Comparison of ENCODE assay signal across 11 mouse cellular contexts in genomic region chr11:88297526-88297925, GRCm38 (mm10). TPM values are rescaled to one million over a fixed set of nuclear protein-coding genes. Genes with fewer than 3 reads are reported as not detected.
DNase-seq lines count a peak whose midpoint lies in the region; ATAC-seq and TF ChIP-seq lines count a peak whose summit lies in the region.
"Had no signal": no experiment of that assay in that cellular context is flagged by ENCODE, and none has a peak within 500 bp of the region (broad histone marks: within the 10 kb centered on the region; RNA-seq: fewer than 3 reads in every experiment).

No protein-coding gene starts in this region.

- no peak for DNase-seq in lung, postnatal 4 days
- DNase-seq in brain, embryonic 14.5 days (ENCODE audit: low read depth), result no peak
- no peak for DNase-seq in forebrain, embryonic 11.5 days (ENCODE audit: low spot score)
- no peak for DNase-seq in adrenal gland, postnatal 4 days (ENCODE audit: low spot score in 2 of 2)
- no peak for DNase-seq in lung, postnatal 25 days (ENCODE audit: low spot score)
- DNase-seq: adrenal gland, postnatal 10 days had no signal

- 45% methylated on average over 4 of the region's 4 CpGs for WGBS in lung, embryonic 15.5 days
- 23% methylated on average over 4 of the region's 4 CpGs for WGBS in intestine, postnatal 0 days
- WGBS in forebrain, embryonic 11.5 days, result 71% methylated on average over 4 of the region's 4 CpGs

- H3K27ac ChIP-seq in lung, embryonic 15.5 days, result no peak overlapping the region
- H3K27ac ChIP-seq in intestine, postnatal 0 days (ENCODE audit: low read depth, low read length), result no peak overlapping the region
- no peak overlapping the region for H3K27ac ChIP-seq in forebrain, embryonic 11.5 days (ENCODE audit: low read depth, low read length)
- H3K27ac ChIP-seq: macrophage had no signal

- no peak overlapping the region for H3K4me3 ChIP-seq in lung, embryonic 15.5 days
- H3K4me3 ChIP-seq in intestine, postnatal 0 days (ENCODE audit: low read depth, low read length), result no peak overlapping the region
- no peak overlapping the region for H3K4me3 ChIP-seq in myocyte
- no peak overlapping the region for H3K4me3 ChIP-seq in forebrain, embryonic 11.5 days (ENCODE audit: low read depth, low read length)

- ATAC-seq in lung, embryonic 15.5 days (ENCODE audit: borderline replicate concordance, extremely low read depth, low FRiP score, low TSS enrichment), result peak; percentile 56
- ATAC-seq in intestine, postnatal 0 days, result peak; percentile 78; the same call in 1 of the 2 replicates
- no peak for ATAC-seq in forebrain, embryonic 11.5 days (replicated peaks; ENCODE audit: low FRiP score)

- no peaks in the 10 kb centered on the region for H3K79me2 ChIP-seq in myocyte (ENCODE audit: control insufficient read depth, insufficient read depth)

- no peak overlapping the region for H3ac ChIP-seq in myocyte (ENCODE audit: control insufficient read depth, insufficient read length)

- H3K4me2 ChIP-seq in lung, embryonic 15.5 days, result no peak overlapping the region
- no peak overlapping the region for H3K4me2 ChIP-seq in intestine, postnatal 0 days (replicated peaks; ENCODE audit: low read depth)
- no peak overlapping the region for H3K4me2 ChIP-seq in myocyte (ENCODE audit: low read depth)
- no peak overlapping the region for H3K4me2 ChIP-seq in forebrain, embryonic 11.5 days (ENCODE audit: low read depth, low read length, severe bottlenecking)

- peak; percentile 37; the same call in 1 of the 2 replicates for TF ChIP-seq CTCF in brain, embryonic 14.5 days (IDR thresholded peaks at IDR 0.05; ENCODE audit: borderline replicate concordance, extremely low read depth, insufficient read depth, insufficient read length)
- peak; percentile 71 for TF ChIP-seq CTCF in intestine, postnatal 0 days (IDR thresholded peaks at IDR 0.05; ENCODE audit: low read depth)

- no peaks in the 10 kb centered on the region for H3K36me3 ChIP-seq in lung, embryonic 15.5 days
- H3K36me3 ChIP-seq in intestine, postnatal 0 days (ENCODE audit: control insufficient read depth, insufficient read depth), result no peaks in the 10 kb centered on the region
- H3K36me3 ChIP-seq in myocyte (ENCODE audit: control insufficient read depth, insufficient read depth), result no peaks in the 10 kb centered on the region
- H3K36me3 ChIP-seq in forebrain, embryonic 11.5 days (ENCODE audit: control insufficient read depth, insufficient read depth, low read length), result no peaks in the 10 kb centered on the region

- H3K27me3 ChIP-seq in lung, embryonic 15.5 days, result peaks cover 25% of the 10 kb centered on the region
- H3K27me3 ChIP-seq in intestine, postnatal 0 days (replicated peaks; ENCODE audit: control insufficient read depth, insufficient read depth, low read length), result no peaks in the 10 kb centered on the region
- H3K27me3 ChIP-seq in myocyte (ENCODE audit: control insufficient read depth, insufficient read depth, insufficient read length), result peaks cover 5% of the 10 kb centered on the region
- no peaks in the 10 kb centered on the region for H3K27me3 ChIP-seq in forebrain, embryonic 11.5 days (ENCODE audit: control insufficient read depth, insufficient read depth, low read length)

- no peak for TF ChIP-seq POLR2A in brain, embryonic 14.5 days (IDR thresholded peaks at IDR 0.05; ENCODE audit: borderline replicate concordance, extremely low read depth, insufficient read depth, insufficient read length, poor library complexity, severe bottlenecking)
- TF ChIP-seq POLR2A in myocyte (IDR thresholded peaks at IDR 0.05; ENCODE audit: insufficient read length, low read depth), result no peak

- peaks cover 13% of the 10 kb centered on the region for H3K4me1 ChIP-seq in lung, embryonic 15.5 days
- no peaks in the 10 kb centered on the region for H3K4me1 ChIP-seq in intestine, postnatal 0 days (replicated peaks; ENCODE audit: control insufficient read depth, insufficient read depth, low read length)
- H3K4me1 ChIP-seq in forebrain, embryonic 11.5 days (replicated peaks; ENCODE audit: control insufficient read depth, insufficient read depth, low read length), result peaks cover 2% of the 10 kb centered on the region; the same call in 1 of the 2 replicates

- H3K9me3 ChIP-seq in lung, embryonic 15.5 days, result no peaks in the 10 kb centered on the region
- no peaks in the 10 kb centered on the region for H3K9me3 ChIP-seq in intestine, postnatal 0 days (ENCODE audit: control insufficient read depth)
- no peaks in the 10 kb centered on the region for H3K9me3 ChIP-seq in forebrain, embryonic 11.5 days (ENCODE audit: control insufficient read depth, low read length)

- no peak overlapping the region for H3K9ac ChIP-seq in lung, embryonic 15.5 days
- no peak overlapping the region for H3K9ac ChIP-seq in intestine, postnatal 0 days (ENCODE audit: low read depth, low read length)
- H3K9ac ChIP-seq in forebrain, embryonic 11.5 days (ENCODE audit: low read length), result no peak overlapping the region

TF ChIP-seq in myocyte, 11 proteins besides CTCF, POLR2A, EP300 and RAD21:
- peak; percentile 32; the same call in 1 of the 2 replicates for TF ChIP-seq CEBPB (IDR thresholded peaks at IDR 0.05; ENCODE audit: insufficient read depth, poor library complexity, severe bottlenecking)
- no peak for TF ChIP-seq SRF (IDR thresholded peaks at IDR 0.05; ENCODE audit: control insufficient read depth, insufficient read length, low read depth)
- no peak for TF ChIP-seq TCF12 (IDR thresholded peaks at IDR 0.05; ENCODE audit: insufficient read depth, poor library complexity, severe bottlenecking)
TF ChIP-seq in myocyte: peak in this region for 1.

RNA-seq across cellular contexts. Expression of gene Ccdc182, which starts 3.7 kb away (rescaled TPM):
- 0.12 TPM in 1 of 2 replicates, not detected in the other for polyA plus RNA-seq in lung, embryonic 15.5 days (2015; fragmentation: Nextera tagmentation; extraction: Ambion mirVana)
- 0.20 and 0.30 TPM in 2 replicates for polyA plus RNA-seq in brain, embryonic 14.5 days (2012; rRNA removed)
- polyA plus RNA-seq in intestine, postnatal 0 days (2015; fragmentation: Nextera tagmentation; extraction: Ambion mirVana), result not detected in 2 replicates
- not detected for polyA plus RNA-seq in myocyte (2012; fragmentation: generic; extraction: Trizol)
- 0.23 and 0.94 TPM in 2 replicates for polyA plus RNA-seq in forebrain, embryonic 11.5 days (2014; fragmentation: Nextera tagmentation; extraction: Ambion mirVana)
- not detected for total RNA-seq in adrenal gland, postnatal 4 days (2021)
- total RNA-seq: adrenal gland, postnatal 10 days; hematopoietic stem cell, adult 5-6 weeks had no signal
- polyA plus RNA-seq: macrophage had no signal
